Mouse (Mus musculus) spleen, adult 12 weeks (tissue): ENCODE results near the gene Abcd4.

Experiments
- DNase-seq: peaks from one replicate; pipeline ENCODE4 v3.0.0; 2022; ENCODE audit warnings: low spot score

Abcd4 gene

GRCm38 (mm10) chr12:84616977-84617630 lies at the start of gene Abcd4:
TSS of gene Abcd4 (minus strand) at chr12:84617413.
- DNase-seq: peak; percentile 84

- peak; percentile 45 for DNase-seq
These were observed 36.7 kb upstream of the Abcd4 start for GRCm38 (mm10) chr12:84653912-84654311.

GRCm38 (mm10) chr12:84650234-84650633 lies 33.0 kb upstream of the Abcd4 start:
- no peak for DNase-seq

GRCm38 (mm10) chr12:84640654-84641053 lies 23.4 kb upstream of the Abcd4 start, which contains the start of gene Vrtn:
TSS of gene Vrtn (plus strand) at chr12:84641019.
- DNase-seq: no peak

GRCm38 (mm10) chr12:84640253-84640652 lies 23.0 kb upstream of the Abcd4 start:
- DNase-seq: no peak

GRCm38 (mm10) chr12:84631867-84632266 lies 14.7 kb upstream of the Abcd4 start:
- DNase-seq: no peak

- no peak for DNase-seq
These were observed 7.9 kb upstream of the Abcd4 start for GRCm38 (mm10) chr12:84625116-84625515.

- DNase-seq: no peak
These were observed 7.4 kb upstream of the Abcd4 start for GRCm38 (mm10) chr12:84624601-84625000.

GRCm38 (mm10) chr12:84620975-84621374 lies 3.8 kb upstream of the Abcd4 start:
- DNase-seq: no peak

- DNase-seq: no peak
These were observed 450 bp upstream of the Abcd4 start for GRCm38 (mm10) chr12:84617663-84618062.

- no peak for DNase-seq
These were observed 2.7 kb downstream of the Abcd4 start for GRCm38 (mm10) chr12:84614524-84614923.

- DNase-seq: no peak
These were observed 3.2 kb downstream of the Abcd4 start for GRCm38 (mm10) chr12:84614001-84614400.

- DNase-seq: no peak
These were observed 4.7 kb downstream of the Abcd4 start for GRCm38 (mm10) chr12:84612518-84612917.

GRCm38 (mm10) chr12:84611718-84612117 lies 5.5 kb downstream of the Abcd4 start:
- no peak for DNase-seq

- DNase-seq: no peak
These were observed 11.4 kb downstream of the Abcd4 start for GRCm38 (mm10) chr12:84605860-84606259.

GRCm38 (mm10) chr12:84604001-84604400 lies 13.2 kb downstream of the Abcd4 start:
- DNase-seq: no peak

- DNase-seq: no peak
These were observed 18.9 kb downstream of the Abcd4 start for GRCm38 (mm10) chr12:84598324-84598723.

- peak; percentile 84 for DNase-seq
These were observed 27.1 kb downstream of the Abcd4 start for GRCm38 (mm10) chr12:84589825-84590761.

GRCm38 (mm10) chr12:84581285-84581684 lies 35.9 kb downstream of the Abcd4 start:
- DNase-seq: no peak

GRCm38 (mm10) chr12:84578440-84578770 lies 38.8 kb downstream of the Abcd4 start:
- DNase-seq: no peak

GRCm38 (mm10) chr12:84577768-84578439 lies 39.3 kb downstream of the Abcd4 start:
- no peak for DNase-seq

- DNase-seq: no peak
These were observed 44.1 kb downstream of the Abcd4 start for GRCm38 (mm10) chr12:84573094-84573493.

GRCm38 (mm10) chr12:84572341-84572720 lies 44.9 kb downstream of the Abcd4 start:
- DNase-seq: no peak
